Mouse (Mus musculus): ENCODE measurements around the gene Nxn. TPM values are rescaled to one million over a fixed set of nuclear protein-coding genes. Genes with fewer than 3 reads are reported as not detected.

Gene Nxn
- polyA plus RNA-seq, 1 experiment from 2014 or later: 32.2 TPM

GRCm38 (mm10) chr11:76343031-76343430, 55.9 kb downstream of the Nxn start:
- no peak overlapping the region for H3K4me2 ChIP-seq
- H3K36me3 ChIP-seq: no peaks in the 10 kb centered on the region
- no peak overlapping the region for H3K4me3 ChIP-seq
- ATAC-seq (ENCODE audit: insufficient number of reproducible peaks, low FRiP score): no peak
- H3K9me3 ChIP-seq (replicated peaks): no peaks in the 10 kb centered on the region
- H3K9ac ChIP-seq: peak overlapping the region; percentile 53
- peaks cover 25% of the 10 kb centered on the region for H3K4me1 ChIP-seq (replicated peaks)
- WGBS: 46% methylated on average over 9 of the region's 9 CpGs
- H3K27ac ChIP-seq (ENCODE audit: poor library complexity, severe bottlenecking): peak overlapping the region; percentile 29; the same call in 1 of the 2 replicates
- H3K27me3 ChIP-seq (replicated peaks): no peaks in the 10 kb centered on the region

GRCm38 (mm10) chr11:76341884-76342645, 56.9 kb downstream of the Nxn start:
- Histone ChIP-seq H3K4me1 (replicated peaks) (peaks cover 25% of the 10 kb centered on the region), H3K27me3 (replicated peaks) (no peaks in the 10 kb centered on the region), H3K9ac (no peak overlapping the region), H3K4me2 (no peak overlapping the region), H3K36me3 (no peaks in the 10 kb centered on the region), H3K4me3 (no peak overlapping the region), H3K9me3 (replicated peaks) (no peaks in the 10 kb centered on the region), H3K27ac (ENCODE audit: poor library complexity, severe bottlenecking) (0 out of 2 replicates have a peak overlapping the region, but pooled peaks have one; percentile 39)
- 69% methylated on average over 14 of the region's 14 CpGs for WGBS
- ATAC-seq (ENCODE audit: insufficient number of reproducible peaks, low FRiP score): no peak

- no peak overlapping the region for H3K9ac ChIP-seq
- 68% methylated on average over 14 of the region's 14 CpGs for WGBS
- no peak overlapping the region for H3K4me2 ChIP-seq
- H3K36me3 ChIP-seq: no peaks in the 10 kb centered on the region
- H3K9me3 ChIP-seq (replicated peaks): no peaks in the 10 kb centered on the region
- no peak for ATAC-seq (ENCODE audit: insufficient number of reproducible peaks, low FRiP score)
- no peak overlapping the region for H3K27ac ChIP-seq (ENCODE audit: poor library complexity, severe bottlenecking)
- H3K4me1 ChIP-seq (replicated peaks): peaks cover 25% of the 10 kb centered on the region
- no peaks in the 10 kb centered on the region for H3K27me3 ChIP-seq (replicated peaks)
- no peak overlapping the region for H3K4me3 ChIP-seq
Measured at GRCm38 (mm10) chr11:76341163-76341562, 57.8 kb downstream of the Nxn start.

- H3K27ac ChIP-seq (ENCODE audit: poor library complexity, severe bottlenecking): no peak overlapping the region
- no peak for ATAC-seq (ENCODE audit: insufficient number of reproducible peaks, low FRiP score)
- WGBS: 68% methylated on average over 5 of the region's 5 CpGs
Measured at GRCm38 (mm10) chr11:76339830-76340229, 59.1 kb downstream of the Nxn start.

GRCm38 (mm10) chr11:76339141-76339540, 59.8 kb downstream of the Nxn start:
- no peak overlapping the region for H3K27ac ChIP-seq (ENCODE audit: poor library complexity, severe bottlenecking)
- no peak for ATAC-seq (ENCODE audit: insufficient number of reproducible peaks, low FRiP score)
- no peaks in the 10 kb centered on the region for H3K36me3 ChIP-seq
- no peak overlapping the region for H3K9ac ChIP-seq
- H3K4me2 ChIP-seq: no peak overlapping the region
- WGBS: 91% methylated on average over 11 of the region's 11 CpGs
- no peaks in the 10 kb centered on the region for H3K27me3 ChIP-seq (replicated peaks)
- no peaks in the 10 kb centered on the region for H3K9me3 ChIP-seq (replicated peaks)
- H3K4me3 ChIP-seq: no peak overlapping the region
- H3K4me1 ChIP-seq (replicated peaks): peaks cover 25% of the 10 kb centered on the region

More at GRCm38 (mm10) chr11:76339830-76340229, 59.1 kb downstream of the Nxn start:
- Histone ChIP-seq H3K4me2 (no peak overlapping the region), H3K4me1 (replicated peaks) (peaks cover 25% of the 10 kb centered on the region), H3K9me3 (replicated peaks) (no peaks in the 10 kb centered on the region), H3K9ac (no peak overlapping the region), H3K36me3 (no peaks in the 10 kb centered on the region), H3K27me3 (replicated peaks) (no peaks in the 10 kb centered on the region), H3K4me3 (no peak overlapping the region)

- ATAC-seq (ENCODE audit: insufficient number of reproducible peaks, low FRiP score): no peak
- no peak overlapping the region for H3K9ac ChIP-seq
- H3K9me3 ChIP-seq (replicated peaks): no peaks in the 10 kb centered on the region
- no peaks in the 10 kb centered on the region for H3K27me3 ChIP-seq (replicated peaks)
- no peak overlapping the region for H3K27ac ChIP-seq (ENCODE audit: poor library complexity, severe bottlenecking)
- H3K4me1 ChIP-seq (replicated peaks): peaks cover 22% of the 10 kb centered on the region
- H3K36me3 ChIP-seq: no peaks in the 10 kb centered on the region
- WGBS: 88% methylated on average over 8 of the region's 8 CpGs
- H3K4me2 ChIP-seq: no peak overlapping the region
- H3K4me3 ChIP-seq: no peak overlapping the region
Measured at GRCm38 (mm10) chr11:76338656-76339055, 60.3 kb downstream of the Nxn start.

- no peak overlapping the region for H3K9ac ChIP-seq
- WGBS: 14% methylated on average over 7 of the region's 7 CpGs
- H3K27ac ChIP-seq (ENCODE audit: poor library complexity, severe bottlenecking): no peak overlapping the region
- H3K4me3 ChIP-seq: no peak overlapping the region
- H3K27me3 ChIP-seq (replicated peaks): no peaks in the 10 kb centered on the region
- no peak for ATAC-seq (ENCODE audit: insufficient number of reproducible peaks, low FRiP score)
- H3K9me3 ChIP-seq (replicated peaks): no peaks in the 10 kb centered on the region
- H3K4me1 ChIP-seq (replicated peaks): peaks cover 14% of the 10 kb centered on the region; the same call in 1 of the 2 replicates
- peak overlapping the region; percentile 46 for H3K4me2 ChIP-seq
- no peaks in the 10 kb centered on the region for H3K36me3 ChIP-seq
Measured at GRCm38 (mm10) chr11:76337764-76338163, 61.2 kb downstream of the Nxn start.

GRCm38 (mm10) chr11:76337236-76337635, 61.7 kb downstream of the Nxn start:
- Histone ChIP-seq H3K36me3 (no peaks in the 10 kb centered on the region), H3K4me1 (replicated peaks) (peaks cover 17% of the 10 kb centered on the region), H3K9ac (no peak overlapping the region), H3K4me2 (no peak overlapping the region), H3K4me3 (no peak overlapping the region), H3K9me3 (replicated peaks) (no peaks in the 10 kb centered on the region), H3K27me3 (replicated peaks) (no peaks in the 10 kb centered on the region), H3K27ac (ENCODE audit: poor library complexity, severe bottlenecking) (no peak overlapping the region)
- whole genome bisulfite sequencing: 83% methylated on average over 9 of the region's 9 CpGs
- ATAC-seq (ENCODE audit: insufficient number of reproducible peaks, low FRiP score): no peak

GRCm38 (mm10) chr11:76336224-76336623, 62.7 kb downstream of the Nxn start:
- H3K9me3 ChIP-seq (replicated peaks): no peaks in the 10 kb centered on the region
- H3K9ac ChIP-seq: no peak overlapping the region
- H3K27ac ChIP-seq (ENCODE audit: poor library complexity, severe bottlenecking): no peak overlapping the region
- H3K36me3 ChIP-seq: no peaks in the 10 kb centered on the region
- no peak overlapping the region for H3K4me3 ChIP-seq
- no peaks in the 10 kb centered on the region for H3K27me3 ChIP-seq (replicated peaks)
- peaks cover 12% of the 10 kb centered on the region; the same call in 1 of the 2 replicates for H3K4me1 ChIP-seq (replicated peaks)
- no peak overlapping the region for H3K4me2 ChIP-seq
- no peak for ATAC-seq (ENCODE audit: insufficient number of reproducible peaks, low FRiP score)

- ATAC-seq (ENCODE audit: insufficient number of reproducible peaks, low FRiP score): no peak
- H3K4me3 ChIP-seq: no peak overlapping the region
- no peak overlapping the region for H3K27ac ChIP-seq (ENCODE audit: poor library complexity, severe bottlenecking)
- no peaks in the 10 kb centered on the region for H3K36me3 ChIP-seq
- H3K9me3 ChIP-seq (replicated peaks): no peaks in the 10 kb centered on the region
- H3K9ac ChIP-seq: no peak overlapping the region
- H3K27me3 ChIP-seq (replicated peaks): no peaks in the 10 kb centered on the region
- H3K4me2 ChIP-seq: no peak overlapping the region
- peaks cover 13% of the 10 kb centered on the region for H3K4me1 ChIP-seq (replicated peaks)
- 89% methylated on average over 10 of the region's 10 CpGs for WGBS
Measured at GRCm38 (mm10) chr11:76334966-76335365, 64.0 kb downstream of the Nxn start.

GRCm38 (mm10) chr11:76332240-76332639, 66.7 kb downstream of the Nxn start:
- Histone ChIP-seq H3K4me2 (no peak overlapping the region), H3K36me3 (no peaks in the 10 kb centered on the region), H3K4me1 (replicated peaks) (peaks cover 35% of the 10 kb centered on the region), H3K9me3 (replicated peaks) (no peaks in the 10 kb centered on the region), H3K4me3 (no peak overlapping the region), H3K27me3 (replicated peaks) (no peaks in the 10 kb centered on the region), H3K27ac (ENCODE audit: poor library complexity, severe bottlenecking) (no peak overlapping the region), H3K9ac (0 out of 2 replicates have a peak overlapping the region, but pooled peaks have one; percentile 51)
- ATAC-seq (ENCODE audit: insufficient number of reproducible peaks, low FRiP score): no peak
- 56% methylated on average over 5 of the region's 5 CpGs for WGBS
